Mouse (Mus musculus) hindbrain, embryonic 14.5 days (tissue): ENCODE data around the gene Cc2d2a. TPM values are rescaled to one million over a fixed set of nuclear protein-coding genes. Genes with fewer than 3 reads are reported as not detected.

Experiments
- ATAC-seq: fragments of 200-750 bp; cut with Nextera tagmentation; 2 replicates; pipeline ENCODE4 v1.8.0; 2017; ENCODE audit warnings: moderate number of reproducible peaks, mild to moderate bottlenecking, moderate TSS enrichment, moderate library complexity; ENCODE audit not compliant: low FRiP score
- DNase-seq: peaks from one replicate; pipeline ENCODE4 v3.0.0-alpha.2; 2015; ENCODE audit warnings: low spot score
- H3K27ac ChIP-seq: fragments of 300-500 bp; sonication (generic); 2 replicates; pipeline ENCODE4 v1.5.1; 2014; ENCODE audit warnings: mild to moderate bottlenecking, moderate library complexity
- H3K27me3 ChIP-seq: fragments of 300-500 bp; sonication (generic); 2 replicates; pipeline ENCODE4 v1.6.1; 2014; ENCODE audit warnings: mild to moderate bottlenecking, low read length, mixed read lengths; ENCODE audit not compliant: control insufficient read depth, insufficient read depth
- H3K36me3 ChIP-seq: fragments of 300-500 bp; sonication (generic); replicated peaks from 2 replicates; pipeline ENCODE4 v1.6.1; 2014; ENCODE audit not compliant: control insufficient read depth, insufficient read depth
- H3K4me1 ChIP-seq: fragments of 300-500 bp; sonication (generic); replicated peaks from 2 replicates; pipeline ENCODE4 v1.6.1; 2014; ENCODE audit warnings: antibody characterized with exemption, low read length, mixed read lengths; ENCODE audit not compliant: control insufficient read depth, insufficient read depth
- H3K4me2 ChIP-seq: fragments of 300-500 bp; sonication (generic); replicated peaks from 2 replicates; pipeline ENCODE4 v1.6.1; 2014; ENCODE audit warnings: mild to moderate bottlenecking, moderate library complexity
- H3K4me3 ChIP-seq: fragments of 300-500 bp; sonication (generic); replicated peaks from 2 replicates; pipeline ENCODE4 v1.5.1; 2014; ENCODE audit warnings: mild to moderate bottlenecking, low read length
- H3K9ac ChIP-seq: fragments of 300-500 bp; sonication (generic); 2 replicates; pipeline ENCODE4 v1.6.1; 2014
- H3K9me3 ChIP-seq: fragments of 300-500 bp; sonication (generic); 2 replicates; pipeline ENCODE4 v1.6.1; 2016; ENCODE audit warnings: low read length; ENCODE audit not compliant: control insufficient read depth
- WGBS: fragments of 180-500 bp; shearing (Covaris S2); extraction: QIAGEN DNeasy Blood & Tissue Kit; methylation state at CpG from one replicate; pipeline ENCODE4 v1.1.7; 2014; 5-methylcytosine and 5-hydroxymethylcytosine counted together
- polyA plus RNA-seq: library from polyadenylated mRNA; unstranded; fragments of >200 nt; fragmentation: Nextera tagmentation; extraction: Ambion mirVana; gene quantifications from 2 replicates; pipeline ENCODE4 v1.2.1, GENCODE M21; 2014

The Cc2d2a gene
- 6.1 and 6.3 TPM in 2 replicates for polyA plus RNA-seq

DNA sequence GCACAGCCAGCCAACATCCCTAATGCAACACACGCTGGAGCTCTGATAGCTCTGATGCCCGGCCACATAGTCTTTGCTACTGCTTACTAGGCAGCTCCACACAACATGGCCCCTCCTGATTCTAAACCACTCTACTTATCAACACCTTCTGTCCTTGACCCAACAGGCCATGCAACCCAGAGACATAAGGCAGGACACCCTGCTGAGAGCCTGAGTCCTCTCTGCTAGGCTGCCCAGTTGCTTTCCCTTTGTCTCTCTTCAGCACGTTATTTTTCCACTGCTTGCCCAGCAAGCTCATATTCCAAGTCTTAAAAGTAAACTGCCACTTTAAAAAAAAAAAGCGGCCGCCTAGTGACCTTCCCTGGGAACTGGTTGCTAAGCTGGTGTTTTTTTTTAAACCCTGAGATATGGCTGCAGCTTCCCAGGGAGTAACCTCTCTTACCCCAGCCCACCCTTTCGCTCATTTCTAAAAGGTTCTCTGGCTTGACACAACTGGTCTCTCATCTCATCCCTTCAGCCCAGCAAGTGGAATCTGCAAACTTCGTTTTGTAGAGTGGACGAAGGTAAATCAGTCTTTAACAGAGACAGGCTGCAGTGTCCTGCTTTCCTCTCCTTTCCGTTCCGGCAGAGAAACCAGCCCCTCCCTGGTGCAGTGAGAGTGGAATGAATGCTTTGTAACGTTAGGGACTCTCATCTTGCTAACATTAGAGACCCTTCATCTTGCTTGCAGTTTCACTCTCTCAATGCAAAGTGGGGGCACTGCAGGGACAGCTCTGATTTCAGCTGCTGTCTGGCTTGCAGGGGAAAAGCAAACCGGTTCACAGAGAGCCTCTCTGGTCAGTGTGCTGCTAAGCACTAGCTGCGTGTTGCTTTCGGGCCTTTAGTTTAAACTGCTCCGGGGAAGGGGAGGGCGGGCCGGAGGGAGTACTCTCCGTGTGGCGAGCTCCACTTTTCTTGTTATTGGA, at the start of gene Cc2d2a:
Gene Cc2d2a, plus strand, starts transcription at position 350 of the 965 bp plus-strand sequence.
- Histone ChIP-seq H3K27me3 (0 out of 2 replicates have a peak, but pooled peaks cover 2% of the 10 kb centered on the region), H3K9ac (peak within 1 kb of the TSS; percentile 54), H3K36me3 (no peaks in the 10 kb centered on the region), H3K4me3 (peak within 1 kb of the TSS; percentile 38), H3K4me1 (peaks cover 24% of the 10 kb centered on the region), H3K4me2 (peak within 1 kb of the TSS; percentile 60), H3K9me3 (no peaks in the 10 kb centered on the region), H3K27ac (peak within 1 kb of the TSS; percentile 83)
- peak; percentile 69 for DNase-seq
- 5% methylated on average over 19 of the region's 19 CpGs for WGBS
- peak; percentile 87 for ATAC-seq

DNA sequence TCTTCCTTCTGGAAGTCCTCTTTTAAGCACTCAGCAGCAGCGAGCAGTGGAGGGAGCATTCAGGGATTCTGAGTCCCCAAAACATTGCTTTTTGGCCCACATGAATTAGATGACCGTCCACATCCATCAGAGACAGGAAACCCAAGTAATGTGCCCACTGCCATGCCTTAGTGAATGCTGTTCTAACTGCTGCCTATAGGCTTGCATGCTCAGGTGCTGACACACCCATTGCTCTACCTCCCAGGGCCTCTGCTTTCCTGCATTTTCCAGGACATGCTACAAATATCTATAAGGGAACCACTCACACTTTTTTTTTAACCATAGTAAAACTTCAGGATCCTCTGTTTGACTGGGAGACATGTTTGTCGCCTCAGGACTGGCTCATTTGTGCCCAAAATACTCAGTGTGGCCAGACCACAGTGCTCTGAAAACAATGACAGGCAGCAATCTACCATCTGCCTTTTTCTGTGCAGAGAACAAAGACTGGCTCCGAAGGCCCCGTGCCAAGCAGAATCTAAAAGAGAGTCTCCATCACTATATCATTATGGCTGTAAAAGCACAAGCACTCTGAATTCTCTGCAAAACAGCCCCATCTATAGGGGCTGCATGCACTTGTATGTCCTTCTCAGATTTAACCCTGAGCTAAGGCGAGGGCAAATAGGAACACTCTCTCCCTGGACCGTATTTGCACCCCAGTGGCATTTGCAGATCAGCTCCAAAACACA, 40.4 kb upstream of the Cc2d2a start:
- ATAC-seq (peak; percentile 60; the same call in 1 of the 2 replicates), DNase-seq (no peak)
- Histone ChIP-seq H3K4me2 (no peak overlapping the region), H3K9ac (no peak overlapping the region), H3K36me3 (no peaks in the 10 kb centered on the region), H3K4me3 (no peak overlapping the region), H3K9me3 (no peaks in the 10 kb centered on the region), H3K27me3 (no peaks in the 10 kb centered on the region), H3K4me1 (no peaks in the 10 kb centered on the region; the same call in 1 of the 2 replicates), H3K27ac (peak overlapping the region; percentile 26; the same call in 1 of the 2 replicates)
- WGBS, result 55% methylated on average over 7 of the region's 7 CpGs

DNA sequence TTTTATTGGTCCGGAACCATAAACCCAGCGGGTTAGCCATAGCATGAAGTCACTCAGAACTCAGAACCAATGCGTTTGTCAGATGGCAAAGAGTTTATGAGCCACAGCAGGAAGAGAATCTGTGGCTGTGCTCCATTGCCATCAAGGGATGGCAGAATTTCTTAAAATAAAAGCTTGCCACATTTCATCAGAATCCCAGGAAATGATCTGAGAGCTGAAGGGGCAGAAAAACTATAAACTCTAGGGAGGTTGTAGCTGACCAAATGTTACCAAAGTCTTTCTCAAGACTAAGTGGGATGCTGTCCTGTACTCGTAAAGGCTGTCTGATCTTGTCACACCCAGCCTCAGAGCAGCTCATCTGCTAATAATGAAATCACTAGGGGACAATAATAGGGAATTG, 36.7 kb upstream of the Cc2d2a start:
- no peak overlapping the region for H3K4me2 ChIP-seq
- ATAC-seq (no peak), DNase-seq (no peak)
- H3K9ac ChIP-seq, result no peak overlapping the region
- H3K9me3 ChIP-seq, result no peaks in the 10 kb centered on the region
- no peaks in the 10 kb centered on the region for H3K36me3 ChIP-seq
- H3K27me3 ChIP-seq, result no peaks in the 10 kb centered on the region
- H3K27ac ChIP-seq, result no peak overlapping the region
- 82% methylated on average over 4 of the region's 4 CpGs for WGBS
- no peak overlapping the region for H3K4me3 ChIP-seq
- H3K4me1 ChIP-seq, result no peaks in the 10 kb centered on the region; the same call in 1 of the 2 replicates

DNA sequence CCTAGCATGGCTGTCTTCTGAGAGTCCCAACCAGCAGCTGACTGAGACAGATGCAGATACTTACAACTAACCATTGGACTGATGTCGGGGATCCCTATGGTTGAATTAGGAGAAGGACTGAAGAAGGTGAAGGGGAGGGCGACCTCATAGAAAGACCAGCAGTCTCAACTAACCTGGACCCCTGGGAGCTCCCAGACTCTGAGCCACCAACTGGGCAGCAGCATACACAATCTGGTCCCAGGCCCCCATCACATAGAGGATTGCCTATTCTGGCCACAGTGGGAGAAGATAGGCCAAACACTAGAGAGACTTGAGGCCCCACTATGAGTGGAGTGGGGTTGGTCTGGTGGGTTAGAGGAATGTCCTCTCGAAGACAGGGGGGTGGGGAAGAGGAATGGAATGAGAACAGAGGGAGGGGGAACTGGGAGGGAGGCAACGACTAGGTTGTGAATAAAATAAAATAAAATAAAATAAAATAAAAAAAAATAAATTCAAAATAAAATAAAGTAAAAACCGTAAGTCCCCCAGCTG, 28.0 kb upstream of the Cc2d2a start:
- H3K27ac ChIP-seq, result no peak overlapping the region
- H3K9me3 ChIP-seq, result no peaks in the 10 kb centered on the region
- H3K4me2 ChIP-seq, result no peak overlapping the region
- DNase-seq, result no peak
- H3K4me1 ChIP-seq, result no peaks in the 10 kb centered on the region
- no peak overlapping the region for H3K9ac ChIP-seq
- 0 out of 2 replicates have a peak, but pooled peaks have one; percentile 21 for ATAC-seq
- H3K36me3 ChIP-seq, result no peaks in the 10 kb centered on the region
- no peaks in the 10 kb centered on the region for H3K27me3 ChIP-seq
- no peak overlapping the region for H3K4me3 ChIP-seq
- 88% methylated on average over 5 of the region's 5 CpGs for WGBS

DNA sequence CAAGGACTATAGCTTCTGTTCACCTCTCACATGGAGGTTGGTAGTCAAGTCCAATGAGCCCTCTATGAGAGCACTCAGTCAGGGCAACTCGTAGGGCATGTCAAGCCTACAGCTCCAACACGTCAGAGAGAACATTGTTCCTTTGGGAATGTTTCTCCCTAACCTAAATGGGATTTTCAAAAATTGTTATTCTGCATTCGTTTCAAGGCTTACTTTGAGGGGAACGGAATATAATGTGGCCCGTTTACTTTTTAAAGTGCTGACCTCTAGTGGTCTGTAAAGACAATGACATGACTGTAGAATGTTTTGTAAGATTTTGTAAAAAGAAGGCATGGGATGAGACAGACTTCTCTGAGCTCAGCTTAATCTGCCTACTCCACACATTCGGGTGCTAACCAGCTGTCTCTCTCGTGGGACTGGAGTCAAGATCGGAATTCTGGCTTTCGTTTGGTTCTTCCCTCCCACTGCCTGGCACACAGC, 27.5 kb upstream of the Cc2d2a start:
- Histone ChIP-seq H3K36me3 (no peaks in the 10 kb centered on the region), H3K4me2 (no peak overlapping the region), H3K9me3 (no peaks in the 10 kb centered on the region), H3K4me3 (no peak overlapping the region), H3K4me1 (no peaks in the 10 kb centered on the region), H3K27ac (no peak overlapping the region), H3K9ac (no peak overlapping the region), H3K27me3 (no peaks in the 10 kb centered on the region)
- DNase-seq (peak; percentile 79), ATAC-seq (peak; percentile 65; the same call in 1 of the 2 replicates)
- 34% methylated on average over 9 of the region's 9 CpGs for WGBS

DNA sequence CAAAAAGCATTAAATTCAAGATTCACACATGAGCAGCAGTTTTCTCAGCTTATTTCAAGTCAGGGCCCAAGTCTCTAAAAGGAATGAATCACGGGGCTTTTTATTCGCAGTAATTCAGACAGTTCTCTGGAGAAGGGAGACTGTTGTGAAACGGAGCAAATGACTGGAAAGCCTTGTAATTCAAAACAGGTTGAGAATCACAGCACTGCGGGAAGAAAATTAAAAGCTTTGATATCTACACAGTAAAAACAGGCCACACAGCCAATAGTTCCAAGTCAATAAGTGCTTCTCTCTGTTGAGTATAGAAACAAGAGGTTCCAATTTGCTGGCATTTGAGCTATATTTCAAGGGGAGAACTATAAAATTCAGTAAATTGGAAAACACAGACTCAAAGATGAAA, 17.1 kb upstream of the Cc2d2a start:
- Histone ChIP-seq H3K27ac (no peak overlapping the region), H3K4me1 (no peaks in the 10 kb centered on the region), H3K9me3 (no peaks in the 10 kb centered on the region), H3K9ac (no peak overlapping the region), H3K36me3 (no peaks in the 10 kb centered on the region), H3K4me3 (no peak overlapping the region), H3K27me3 (no peaks in the 10 kb centered on the region), H3K4me2 (no peak overlapping the region)
- ATAC-seq, result no peak
- no peak for DNase-seq
- 54% methylated on average over 4 of the region's 4 CpGs for WGBS

DNA sequence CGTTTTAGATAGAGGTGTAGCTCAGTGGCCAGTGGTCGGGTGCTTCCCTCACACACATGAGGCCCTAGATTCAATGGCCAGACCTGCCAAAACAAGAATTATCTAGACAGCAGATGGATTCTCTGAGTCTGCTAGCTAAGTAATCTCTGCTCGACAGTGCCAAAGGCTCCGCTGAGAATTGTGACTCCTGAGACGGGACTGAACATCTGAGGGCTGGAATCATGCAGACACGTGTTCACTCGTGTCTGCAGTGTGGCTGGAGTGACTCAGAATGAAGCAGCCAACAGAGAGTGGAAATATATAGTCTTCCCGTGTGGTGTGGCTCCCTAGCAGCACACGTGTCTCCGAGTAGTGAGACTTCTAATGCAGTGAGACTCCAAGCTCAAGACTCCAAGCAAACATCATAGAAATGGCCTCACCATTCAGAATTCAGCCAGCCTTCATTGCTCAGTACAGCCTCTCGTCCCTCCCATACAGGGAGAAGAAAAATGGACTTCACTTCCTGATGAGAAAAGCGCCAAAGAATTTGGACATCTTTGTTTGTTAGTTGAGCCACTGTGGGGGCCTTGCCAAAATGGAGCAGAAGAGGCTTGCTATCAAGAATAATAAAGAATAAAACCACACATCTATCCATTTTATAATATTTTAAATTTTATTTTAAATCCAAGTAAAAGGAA, 14.9 kb upstream of the Cc2d2a start:
- no peak for DNase-seq
- no peak for ATAC-seq

DNA sequence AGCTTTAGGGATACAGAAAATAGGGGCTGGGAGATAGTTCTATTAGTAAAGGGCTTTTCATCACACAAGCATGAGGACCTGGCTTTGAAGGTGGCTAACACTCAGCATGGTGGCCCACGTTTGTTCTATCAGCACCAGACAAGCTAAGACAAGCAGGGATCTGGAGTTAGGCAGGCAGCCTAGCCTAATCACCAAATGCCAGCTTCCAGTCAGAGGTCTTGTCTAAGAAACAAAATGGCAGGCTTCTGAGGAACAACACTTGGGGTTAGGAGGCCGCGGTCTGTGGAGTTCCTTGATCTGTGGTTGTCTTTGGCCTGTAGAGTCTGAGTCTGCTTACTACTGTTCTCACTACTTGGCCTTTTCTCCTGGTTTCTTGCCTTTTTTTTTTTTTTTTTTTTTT, 648 bp upstream of the Cc2d2a start:
- WGBS, result 87% methylated on average over 3 of the region's 3 CpGs

More for the DNA sequence above, 14.9 kb upstream of the Cc2d2a start:
- no peaks in the 10 kb centered on the region for H3K9me3 ChIP-seq
- no peak overlapping the region for H3K4me3 ChIP-seq
- no peak overlapping the region for H3K4me2 ChIP-seq
- H3K9ac ChIP-seq, result no peak overlapping the region
- 85% methylated on average over 12 of the region's 12 CpGs for WGBS
- H3K4me1 ChIP-seq, result no peaks in the 10 kb centered on the region
- no peak overlapping the region for H3K27ac ChIP-seq
- no peaks in the 10 kb centered on the region for H3K27me3 ChIP-seq
- no peaks in the 10 kb centered on the region for H3K36me3 ChIP-seq

More for the DNA sequence above, 648 bp upstream of the Cc2d2a start:
- no peak overlapping the region; the same call in 1 of the 2 replicates for H3K4me3 ChIP-seq
- H3K4me2 ChIP-seq, result peak overlapping the region; percentile 60
- H3K4me1 ChIP-seq, result peaks cover 24% of the 10 kb centered on the region
- DNase-seq (no peak), ATAC-seq (no peak)
- no peaks in the 10 kb centered on the region for H3K9me3 ChIP-seq
- peak overlapping the region; percentile 83 for H3K27ac ChIP-seq
- peak overlapping the region; percentile 54; the same call in 1 of the 2 replicates for H3K9ac ChIP-seq
- no peaks in the 10 kb centered on the region for H3K27me3 ChIP-seq
- H3K36me3 ChIP-seq, result no peaks in the 10 kb centered on the region
